Mouse (Mus musculus): ENCODE results near the gene Hist1h2bg. TPM values are rescaled to one million over a fixed set of nuclear protein-coding genes. Genes with fewer than 3 reads are reported as not detected.

Gene Hist1h2bg
- polyA plus RNA-seq, 1 experiment = 68.0 TPM

GRCm38 (mm10) chr13:23620056-23620732, 49.0 kb downstream of the Hist1h2bg start:
- DNase-seq (ENCODE audit: low read depth) = peak; percentile 1
- TF ChIP-seq CTCF (IDR thresholded peaks at IDR 0.05; ENCODE audit: borderline replicate concordance, extremely low read depth, insufficient read depth, insufficient read length) (no peak), POLR2A (IDR thresholded peaks at IDR 0.05; ENCODE audit: borderline replicate concordance, extremely low read depth, insufficient read depth, insufficient read length, poor library complexity, severe bottlenecking) (no peak)

- peak; percentile 99 for DNase-seq (ENCODE audit: low read depth)
- TF ChIP-seq POLR2A (IDR thresholded peaks at IDR 0.05; ENCODE audit: borderline replicate concordance, extremely low read depth, insufficient read depth, insufficient read length, poor library complexity, severe bottlenecking) (peak; percentile 36; the same call in 1 of the 2 replicates), CTCF (IDR thresholded peaks at IDR 0.05; ENCODE audit: borderline replicate concordance, extremely low read depth, insufficient read depth, insufficient read length) (no peak)
Observed at GRCm38 (mm10) chr13:23620733-23621531, 49.7 kb downstream of the Hist1h2bg start, which contains the start of gene Hist1h2be. TSS of gene Hist1h2be (minus strand) at chr13:23621124.

Other genes starting within 250 kb of the Hist1h2bg start
- gene Zfp322a, start 202.2 kb upstream of the Hist1h2bg start, polyA plus RNA-seq (2012; rRNA removed) = 21.2 and 22.4 TPM in 2 replicates
- gene Abt1, start 147.5 kb upstream of the Hist1h2bg start, polyA plus RNA-seq (2012; rRNA removed) = 7.2 and 8.3 TPM in 2 replicates
- gene Btn1a1, start 105.5 kb upstream of the Hist1h2bg start, polyA plus RNA-seq (2012; rRNA removed) = 0.05 and 0.12 TPM in 2 replicates
- 0.03 and 0.11 TPM in 2 replicates for gene Btn2a2, start 82.5 kb upstream of the Hist1h2bg start, polyA plus RNA-seq (2012; rRNA removed)
- gene Hist1h4h, start 40.3 kb upstream of the Hist1h2bg start, polyA plus RNA-seq (2012; rRNA removed) = 23.3 and 31.7 TPM in 2 replicates
- 474 and 536 TPM in 2 replicates for gene Hist1h2af, start 37.5 kb upstream of the Hist1h2bg start, polyA plus RNA-seq (2012; rRNA removed)
- gene Hist1h3g, start 36.0 kb upstream of the Hist1h2bg start, polyA plus RNA-seq (2012; rRNA removed) = 25.5 and 42.1 TPM in 2 replicates
- 4.4 and 4.7 TPM in 2 replicates for gene Hist1h2bh, start 28.0 kb upstream of the Hist1h2bg start, polyA plus RNA-seq (2012; rRNA removed)
- gene Hist1h3f, start 27.3 kb upstream of the Hist1h2bg start, polyA plus RNA-seq (2012; rRNA removed) = 4.5 and 5.5 TPM in 2 replicates
- 17.2 and 25.6 TPM in 2 replicates for gene Hist1h4f, start 19.7 kb upstream of the Hist1h2bg start, polyA plus RNA-seq (2012; rRNA removed)
- 0.39 and 0.51 TPM in 2 replicates for gene Hist1h1d, start 18.1 kb upstream of the Hist1h2bg start, polyA plus RNA-seq (2012; rRNA removed)
- 34.2 and 40.6 TPM in 2 replicates for gene Hist1h3e, start 9.0 kb upstream of the Hist1h2bg start, polyA plus RNA-seq (2012; rRNA removed)
- gene Hist1h2ae, start 176 bp upstream of the Hist1h2bg start, polyA plus RNA-seq (2012; rRNA removed) = 17.9 and 18.0 TPM in 2 replicates
- gene Hist1h2bf, start 2.8 kb downstream of the Hist1h2bg start, polyA plus RNA-seq (2012; rRNA removed) = 15.0 and 21.6 TPM in 2 replicates
- 7.2 and 13.6 TPM in 2 replicates for gene Hist1h2ad, start 3.0 kb downstream of the Hist1h2bg start, polyA plus RNA-seq (2012; rRNA removed)
- gene Hist1h3d, start 4.4 kb downstream of the Hist1h2bg start, polyA plus RNA-seq (2012; rRNA removed) = 21.8 and 24.7 TPM in 2 replicates
- 6.5 and 18.7 TPM in 2 replicates for gene Hist1h4d, start 10.2 kb downstream of the Hist1h2bg start, polyA plus RNA-seq (2012; rRNA removed)
- gene Hist1h2be, start 49.7 kb downstream of the Hist1h2bg start, polyA plus RNA-seq (2012; rRNA removed) = 3.5 TPM in 2 replicates
- 5.8 and 7.8 TPM in 2 replicates for gene Hist1h1e, start 51.2 kb downstream of the Hist1h2bg start, polyA plus RNA-seq (2012; rRNA removed)
- gene Hist1h2ac, start 112.6 kb downstream of the Hist1h2bg start, polyA plus RNA-seq (2012; rRNA removed) = 1.7 and 1.8 TPM in 2 replicates
- gene Hist1h2bc, start 112.8 kb downstream of the Hist1h2bg start, polyA plus RNA-seq (2012; rRNA removed) = 32.0 and 48.5 TPM in 2 replicates
- 0.08 TPM in 1 of 2 replicates, not detected in the other for gene Hist1h1t, start 124.4 kb downstream of the Hist1h2bg start, polyA plus RNA-seq (2012; rRNA removed)
- 4.6 and 11.6 TPM in 2 replicates for gene Hist1h4c, start 127.1 kb downstream of the Hist1h2bg start, polyA plus RNA-seq (2012; rRNA removed)
- gene Hfe, start 139.5 kb downstream of the Hist1h2bg start, polyA plus RNA-seq (2012; rRNA removed) = 1.7 and 2.3 TPM in 2 replicates
- 12.1 and 16.0 TPM in 2 replicates for gene Hist1h1c, start 167.4 kb downstream of the Hist1h2bg start, polyA plus RNA-seq (2012; rRNA removed)
- 30.4 and 54.0 TPM in 2 replicates for gene Hist1h3c, start 174.2 kb downstream of the Hist1h2bg start, polyA plus RNA-seq (2012; rRNA removed)
- gene Hist1h2bb, start 175.3 kb downstream of the Hist1h2bg start, polyA plus RNA-seq (2012; rRNA removed) = 11.1 and 17.5 TPM in 2 replicates
- 34.0 and 49.9 TPM in 2 replicates for gene Hist1h2ab, start 179.7 kb downstream of the Hist1h2bg start, polyA plus RNA-seq (2012; rRNA removed)
- gene Hist1h3b, start 180.9 kb downstream of the Hist1h2bg start, polyA plus RNA-seq (2012; rRNA removed) = 49.2 and 55.6 TPM in 2 replicates
- gene Hist1h4b, start 185.6 kb downstream of the Hist1h2bg start, polyA plus RNA-seq (2012; rRNA removed) = 17.9 and 20.4 TPM in 2 replicates
- 11.6 and 33.9 TPM in 2 replicates for gene Hist1h4a, start 189.8 kb downstream of the Hist1h2bg start, polyA plus RNA-seq (2012; rRNA removed)
- 22.8 and 41.9 TPM in 2 replicates for gene Hist1h3a, start 191.0 kb downstream of the Hist1h2bg start, polyA plus RNA-seq (2012; rRNA removed)
- gene Hist1h1a, start 192.3 kb downstream of the Hist1h2bg start, polyA plus RNA-seq (2012; rRNA removed) = 3.8 and 4.0 TPM in 2 replicates
- gene Trim38, start 198.5 kb downstream of the Hist1h2bg start, polyA plus RNA-seq (2012; rRNA removed) = not detected in 2 replicates
- not detected in 2 replicates for gene Slc17a2, start 235.6 kb downstream of the Hist1h2bg start, polyA plus RNA-seq (2012; rRNA removed)

Data from brain, embryonic 14.5 days (tissue).